Mouse (Mus musculus): ENCODE measurements around the gene Cab39. TPM values are rescaled to one million over a fixed set of nuclear protein-coding genes. Genes with fewer than 3 reads are reported as not detected.

Gene Cab39
- polyA plus RNA-seq, 2 experiments = 48.9 to 59.4 TPM

DNA sequence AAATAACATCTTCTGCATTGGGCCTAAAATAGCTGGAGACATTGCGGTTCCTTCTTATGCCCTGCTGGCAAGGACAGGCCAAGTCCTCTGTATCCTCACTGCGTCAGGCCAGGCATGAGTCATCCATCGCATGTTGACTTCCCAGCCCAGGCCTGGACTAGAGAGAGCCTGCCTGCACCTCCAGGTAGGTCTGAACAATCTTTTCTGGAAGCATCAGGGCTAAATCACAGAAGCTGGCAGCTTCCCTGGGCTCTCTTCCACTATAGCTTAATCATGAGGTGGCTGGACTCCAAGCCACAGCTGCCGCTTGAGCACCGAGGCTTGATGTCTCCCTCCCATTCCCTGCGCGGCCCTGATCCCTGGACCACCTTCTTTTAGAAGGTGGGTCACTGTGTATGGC lies 18.1 kb upstream of the Cab39 start:
- no peak overlapping the region for H3K9ac ChIP-seq (ENCODE audit: low read depth, low read length, severe bottlenecking)
- ATAC-seq (ENCODE audit: low FRiP score, low read depth) (no peak), DNase-seq (ENCODE audit: low spot score) (no peak)
- H3K4me2 ChIP-seq (replicated peaks; ENCODE audit: low read depth, low read length, severe bottlenecking) = no peak overlapping the region
- no peaks in the 10 kb centered on the region for H3K27me3 ChIP-seq (ENCODE audit: control insufficient read depth, insufficient read depth, low read length)
- 86% methylated on average over 7 of the region's 7 CpGs for WGBS
- H3K9me3 ChIP-seq (ENCODE audit: control insufficient read depth, low read length) = no peaks in the 10 kb centered on the region
- no peak for TF ChIP-seq POLR2A (IDR thresholded peaks at IDR 0.05; ENCODE audit: borderline replicate concordance, extremely low read depth, insufficient read depth, insufficient read length)
- H3K36me3 ChIP-seq (ENCODE audit: control insufficient read depth, insufficient read depth, low read length) = no peaks in the 10 kb centered on the region
- H3K4me1 ChIP-seq (ENCODE audit: control insufficient read depth, insufficient read depth, low read length) = no peaks in the 10 kb centered on the region
- H3K27ac ChIP-seq (replicated peaks; ENCODE audit: low read depth, low read length) = no peak overlapping the region
- H3K4me3 ChIP-seq (replicated peaks; ENCODE audit: low read length) = no peak overlapping the region

GRCm38 (mm10) chr1:85776154-85776553 lies 17.1 kb upstream of the Cab39 start:
- no peak for ATAC-seq (ENCODE audit: low FRiP score, low read depth)

GRCm38 (mm10) chr1:85778436-85778835 lies 14.8 kb upstream of the Cab39 start, which contains the start of gene A630001G21Rik:
Gene A630001G21Rik, minus strand, starts transcription at chr1:85778643.
- Histone ChIP-seq H3K9me3 (ENCODE audit: control insufficient read depth, low read length) (no peaks in the 10 kb centered on the region), H3K4me3 (replicated peaks; ENCODE audit: low read length) (no peak within 1 kb of the TSS), H3K27me3 (ENCODE audit: control insufficient read depth, insufficient read depth, low read length) (no peaks in the 10 kb centered on the region), H3K27ac (replicated peaks; ENCODE audit: low read depth, low read length) (no peak within 1 kb of the TSS), H3K36me3 (ENCODE audit: control insufficient read depth, insufficient read depth, low read length) (no peaks in the 10 kb centered on the region), H3K9ac (ENCODE audit: low read depth, low read length, severe bottlenecking) (no peak within 1 kb of the TSS), H3K4me1 (ENCODE audit: control insufficient read depth, insufficient read depth, low read length) (no peaks in the 10 kb centered on the region), H3K4me2 (replicated peaks; ENCODE audit: low read depth, low read length, severe bottlenecking) (no peak within 1 kb of the TSS)
- 85% methylated on average over 4 of the region's 4 CpGs for WGBS
- DNase-seq (ENCODE audit: low spot score) (no peak), ATAC-seq (ENCODE audit: low FRiP score, low read depth) (no peak)
- no peak for TF ChIP-seq POLR2A (IDR thresholded peaks at IDR 0.05; ENCODE audit: borderline replicate concordance, extremely low read depth, insufficient read depth, insufficient read length)

More at GRCm38 (mm10) chr1:85776154-85776553, 17.1 kb upstream of the Cab39 start:
- no peak for DNase-seq (ENCODE audit: low spot score)
- no peaks in the 10 kb centered on the region for H3K4me1 ChIP-seq (ENCODE audit: control insufficient read depth, insufficient read depth, low read length)
- no peak overlapping the region for H3K27ac ChIP-seq (replicated peaks; ENCODE audit: low read depth, low read length)
- H3K27me3 ChIP-seq (ENCODE audit: control insufficient read depth, insufficient read depth, low read length) = no peaks in the 10 kb centered on the region
- 48% methylated on average over 10 of the region's 10 CpGs for WGBS
- H3K9me3 ChIP-seq (ENCODE audit: control insufficient read depth, low read length) = no peaks in the 10 kb centered on the region
- no peaks in the 10 kb centered on the region for H3K36me3 ChIP-seq (ENCODE audit: control insufficient read depth, insufficient read depth, low read length)
- H3K4me3 ChIP-seq (replicated peaks; ENCODE audit: low read length) = no peak overlapping the region
- H3K4me2 ChIP-seq (replicated peaks; ENCODE audit: low read depth, low read length, severe bottlenecking) = no peak overlapping the region
- no peak overlapping the region for H3K9ac ChIP-seq (ENCODE audit: low read depth, low read length, severe bottlenecking)
- no peak for TF ChIP-seq POLR2A (IDR thresholded peaks at IDR 0.05; ENCODE audit: borderline replicate concordance, extremely low read depth, insufficient read depth, insufficient read length)

DNA sequence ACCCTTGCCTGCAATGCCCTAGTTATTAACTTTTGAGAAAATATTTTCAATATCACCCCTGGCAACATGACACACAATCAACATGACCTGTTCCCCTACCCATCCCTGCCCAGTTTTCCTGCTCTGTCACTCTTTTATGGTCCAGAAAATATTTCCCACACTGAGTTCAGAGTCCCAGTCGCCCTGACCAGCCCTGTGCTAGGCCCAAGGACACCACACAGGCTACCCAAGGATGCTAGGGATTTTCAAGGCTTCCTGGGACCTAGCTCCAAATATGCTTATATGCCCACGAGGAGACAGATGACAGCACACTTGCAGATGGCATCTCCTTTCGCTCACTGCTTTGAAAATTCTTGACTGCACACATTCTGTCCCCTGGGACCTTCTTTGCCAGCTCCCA lies 14.2 kb upstream of the Cab39 start:
- Histone ChIP-seq H3K9me3 (ENCODE audit: control insufficient read depth, low read length) (no peaks in the 10 kb centered on the region), H3K27ac (replicated peaks; ENCODE audit: low read depth, low read length) (no peak overlapping the region), H3K27me3 (ENCODE audit: control insufficient read depth, insufficient read depth, low read length) (no peaks in the 10 kb centered on the region), H3K9ac (ENCODE audit: low read depth, low read length, severe bottlenecking) (no peak overlapping the region), H3K4me3 (replicated peaks; ENCODE audit: low read length) (no peak overlapping the region), H3K36me3 (ENCODE audit: control insufficient read depth, insufficient read depth, low read length) (no peaks in the 10 kb centered on the region), H3K4me2 (replicated peaks; ENCODE audit: low read depth, low read length, severe bottlenecking) (no peak overlapping the region), H3K4me1 (ENCODE audit: control insufficient read depth, insufficient read depth, low read length) (no peaks in the 10 kb centered on the region)
- DNase-seq (ENCODE audit: low spot score) (no peak), ATAC-seq (ENCODE audit: low FRiP score, low read depth) (no peak)
- no peak for TF ChIP-seq POLR2A (IDR thresholded peaks at IDR 0.05; ENCODE audit: borderline replicate concordance, extremely low read depth, insufficient read depth, insufficient read length)
- WGBS = 63% methylated on average over 3 of the region's 3 CpGs

GRCm38 (mm10) chr1:85779428-85780180 lies 13.6 kb upstream of the Cab39 start:
- Histone ChIP-seq H3K9ac (ENCODE audit: low read depth, low read length, severe bottlenecking) (no peak overlapping the region), H3K36me3 (ENCODE audit: control insufficient read depth, insufficient read depth, low read length) (no peaks in the 10 kb centered on the region), H3K4me2 (replicated peaks; ENCODE audit: low read depth, low read length, severe bottlenecking) (no peak overlapping the region), H3K9me3 (ENCODE audit: control insufficient read depth, low read length) (no peaks in the 10 kb centered on the region), H3K4me3 (replicated peaks; ENCODE audit: low read length) (no peak overlapping the region), H3K27me3 (ENCODE audit: control insufficient read depth, insufficient read depth, low read length) (no peaks in the 10 kb centered on the region), H3K27ac (replicated peaks; ENCODE audit: low read depth, low read length) (no peak overlapping the region), H3K4me1 (ENCODE audit: control insufficient read depth, insufficient read depth, low read length) (no peaks in the 10 kb centered on the region)
- no peak for DNase-seq (ENCODE audit: low spot score)
- no peak for TF ChIP-seq POLR2A (IDR thresholded peaks at IDR 0.05; ENCODE audit: borderline replicate concordance, extremely low read depth, insufficient read depth, insufficient read length)
- 74% methylated on average over 4 of the region's 4 CpGs for WGBS
- no peak for ATAC-seq (ENCODE audit: low FRiP score, low read depth)

All from limb, embryonic 14.5 days (tissue).